Mouse (Mus musculus): ENCODE measurements around the gene Letmd1. TPM values are rescaled to one million over a fixed set of nuclear protein-coding genes. Genes with fewer than 3 reads are reported as not detected.

Gene Letmd1
- polyA plus RNA-seq, 1 experiment from 2014 or later, result 53.1 TPM

DNA sequence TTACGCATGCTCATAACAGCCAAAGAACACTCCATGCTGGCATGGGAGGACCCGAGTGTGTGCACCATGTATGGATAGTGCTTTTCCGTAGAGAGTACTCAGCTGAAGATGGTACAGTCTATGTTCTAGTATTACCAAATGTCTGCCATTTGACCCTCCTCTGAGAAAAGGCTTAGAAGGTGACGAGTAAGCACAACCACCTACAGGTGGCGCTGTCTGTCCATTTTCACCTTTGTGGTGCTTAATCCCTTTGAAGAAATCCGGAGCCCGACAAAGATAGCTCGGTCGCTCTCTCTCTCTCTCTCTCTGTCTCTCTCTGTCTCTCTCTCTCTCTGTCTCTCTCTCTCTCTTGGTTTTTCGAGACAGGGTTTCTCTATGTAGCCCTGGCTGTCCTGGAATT, 10.8 kb upstream of the Letmd1 start:
- H3K9me3 ChIP-seq, result no peaks in the 10 kb centered on the region
- no peak overlapping the region for H3K4me3 ChIP-seq
- no peak overlapping the region for H3K27ac ChIP-seq
- H3K4me2 ChIP-seq, result no peak overlapping the region
- H3K4me1 ChIP-seq (replicated peaks), result peaks cover 13% of the 10 kb centered on the region; the same call in 1 of the 2 replicates
- peaks cover 18% of the 10 kb centered on the region for H3K27me3 ChIP-seq
- no peak for ATAC-seq (ENCODE audit: low FRiP score)
- WGBS, result 43% methylated on average over 10 of the region's 10 CpGs
- H3K9ac ChIP-seq, result no peak overlapping the region
- no peaks in the 10 kb centered on the region for H3K36me3 ChIP-seq

DNA sequence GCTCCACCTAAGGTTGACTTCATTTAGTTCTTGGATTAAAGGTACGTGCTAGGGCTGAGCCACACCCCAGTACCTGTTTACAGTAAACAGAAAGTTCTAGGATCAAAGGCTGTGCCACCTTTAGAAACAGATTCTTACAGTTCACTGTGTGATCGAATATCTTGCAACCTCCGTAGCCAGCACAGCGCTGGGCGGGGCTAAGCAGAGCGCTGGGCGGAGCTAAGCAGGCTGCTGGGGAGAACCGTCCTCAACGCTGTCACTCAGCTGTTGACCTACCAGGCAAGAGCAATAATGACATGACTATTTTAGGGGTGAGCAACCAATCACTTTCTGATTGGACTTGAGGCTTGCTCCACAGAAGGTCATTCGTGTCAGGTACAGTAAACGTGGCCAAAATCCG, 7.9 kb upstream of the Letmd1 start:
- H3K27me3 ChIP-seq, result peaks cover 18% of the 10 kb centered on the region
- H3K9ac ChIP-seq, result 0 out of 2 replicates have a peak overlapping the region, but pooled peaks have one; percentile 35
- H3K36me3 ChIP-seq, result no peaks in the 10 kb centered on the region
- no peak for ATAC-seq (ENCODE audit: low FRiP score)
- H3K9me3 ChIP-seq, result no peaks in the 10 kb centered on the region
- no peak overlapping the region for H3K4me3 ChIP-seq
- H3K4me1 ChIP-seq (replicated peaks), result peaks cover 13% of the 10 kb centered on the region; the same call in 1 of the 2 replicates
- 0 out of 2 replicates have a peak overlapping the region, but pooled peaks have one; percentile 13 for H3K4me2 ChIP-seq
- H3K27ac ChIP-seq, result no peak overlapping the region
- 10% methylated on average over 12 of the region's 12 CpGs for WGBS

DNA sequence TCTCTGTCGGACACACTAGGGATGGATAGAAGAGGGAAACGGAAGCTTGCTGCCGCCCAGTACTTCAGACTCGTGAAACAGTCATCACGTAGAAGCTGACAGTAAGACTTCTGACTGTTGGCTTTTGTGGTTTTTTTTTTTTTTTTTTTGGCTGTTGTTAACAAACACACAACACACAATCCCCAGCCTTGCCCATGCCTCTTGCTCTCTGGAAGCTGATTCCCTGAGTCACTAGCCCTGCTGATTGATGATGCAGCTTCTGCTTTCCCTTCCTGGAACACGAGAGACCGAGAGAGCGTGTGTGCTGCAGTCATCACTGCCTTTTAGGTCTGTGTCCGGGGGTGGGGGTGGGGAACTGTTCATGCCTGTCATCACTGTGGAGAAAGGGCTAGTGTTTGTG, 7.2 kb upstream of the Letmd1 start:
- 74% methylated on average over 9 of the region's 9 CpGs for WGBS
- Histone ChIP-seq H3K27ac (no peak overlapping the region), H3K9ac (no peak overlapping the region), H3K4me1 (replicated peaks) (peaks cover 17% of the 10 kb centered on the region), H3K27me3 (peaks cover 16% of the 10 kb centered on the region), H3K4me3 (no peak overlapping the region), H3K4me2 (no peak overlapping the region), H3K9me3 (no peaks in the 10 kb centered on the region), H3K36me3 (no peaks in the 10 kb centered on the region)
- ATAC-seq (ENCODE audit: low FRiP score), result no peak

DNA sequence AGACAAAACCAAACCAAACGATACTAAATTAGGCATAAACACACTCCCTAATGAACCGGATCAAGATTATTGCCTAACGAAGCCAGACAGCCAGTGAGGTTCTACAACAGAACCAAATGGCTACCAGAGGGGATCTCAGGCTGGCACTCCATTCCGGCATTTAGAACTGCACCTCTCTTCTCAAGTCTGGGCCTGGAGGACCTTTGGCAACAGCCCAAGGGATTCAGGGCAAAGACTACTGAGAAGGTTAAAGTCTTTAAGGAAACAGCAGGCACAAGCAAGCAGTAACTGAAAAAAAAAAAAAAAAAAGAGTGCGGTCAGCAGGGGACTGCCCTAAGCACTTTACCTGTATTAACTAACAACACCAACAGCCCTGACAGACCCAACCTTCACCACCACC, 6.7 kb upstream of the Letmd1 start:
- Histone ChIP-seq H3K4me1 (replicated peaks) (peaks cover 19% of the 10 kb centered on the region), H3K9me3 (no peaks in the 10 kb centered on the region), H3K4me3 (no peak overlapping the region), H3K27ac (no peak overlapping the region), H3K9ac (no peak overlapping the region), H3K4me2 (no peak overlapping the region), H3K27me3 (peaks cover 15% of the 10 kb centered on the region), H3K36me3 (no peaks in the 10 kb centered on the region)
- WGBS, result 77% methylated on average over 5 of the region's 5 CpGs
- ATAC-seq (ENCODE audit: low FRiP score), result no peak

DNA sequence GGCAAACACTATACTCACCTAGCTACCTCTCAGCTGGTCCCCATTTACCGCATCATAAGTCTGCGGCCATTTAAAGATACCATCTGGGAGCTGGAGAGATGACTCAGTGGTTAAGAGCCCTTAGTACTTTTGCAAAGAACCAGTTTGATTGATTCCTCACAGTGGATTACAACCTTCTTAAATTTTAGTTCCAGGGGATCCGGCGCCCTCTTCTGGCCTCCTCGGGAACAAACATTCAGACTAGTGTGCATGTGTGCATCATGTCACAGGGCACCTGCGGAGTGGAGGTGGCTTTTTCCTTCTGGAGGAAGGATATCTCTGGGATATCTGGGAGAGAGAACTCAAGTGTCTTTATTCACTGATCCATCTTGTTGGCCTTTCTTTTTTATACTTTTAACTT, 5.1 kb upstream of the Letmd1 start:
- ATAC-seq (ENCODE audit: low FRiP score), result no peak
- H3K36me3 ChIP-seq, result no peaks in the 10 kb centered on the region
- H3K27ac ChIP-seq, result no peak overlapping the region
- no peaks in the 10 kb centered on the region for H3K9me3 ChIP-seq
- 25% methylated on average over 6 of the region's 6 CpGs for WGBS
- H3K27me3 ChIP-seq, result peaks cover 11% of the 10 kb centered on the region; the same call in 1 of the 2 replicates
- H3K9ac ChIP-seq, result no peak overlapping the region
- no peak overlapping the region for H3K4me3 ChIP-seq
- no peak overlapping the region for H3K4me2 ChIP-seq
- peaks cover 22% of the 10 kb centered on the region for H3K4me1 ChIP-seq (replicated peaks)

DNA sequence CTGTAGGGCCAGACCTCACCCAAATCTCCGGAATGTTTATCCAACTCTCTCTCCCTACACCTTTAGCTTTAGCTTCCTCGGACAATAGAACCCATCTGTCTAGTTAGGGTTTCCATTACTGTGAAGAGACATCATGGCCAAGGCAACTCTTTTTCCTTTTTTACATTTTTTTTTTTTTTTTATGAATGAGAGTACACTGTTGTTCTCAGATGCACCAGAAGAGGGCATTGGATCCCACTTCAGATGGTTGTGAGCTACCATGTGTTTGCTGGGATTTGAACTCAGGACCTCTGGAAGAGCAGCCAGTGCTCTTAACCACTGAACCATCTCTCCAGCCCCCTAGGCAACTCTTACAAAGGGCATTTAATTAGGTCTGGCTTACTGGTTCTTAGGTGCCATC, 3.4 kb upstream of the Letmd1 start:
- Histone ChIP-seq H3K4me1 (replicated peaks) (peaks cover 33% of the 10 kb centered on the region), H3K4me3 (no peak overlapping the region), H3K9me3 (no peaks in the 10 kb centered on the region), H3K27me3 (peaks cover 5% of the 10 kb centered on the region; the same call in 1 of the 2 replicates), H3K27ac (no peak overlapping the region), H3K9ac (no peak overlapping the region), H3K4me2 (no peak overlapping the region), H3K36me3 (no peaks in the 10 kb centered on the region)
- no peak for ATAC-seq (ENCODE audit: low FRiP score)
- WGBS, result 80% methylated on average over 2 of the region's 2 CpGs

DNA sequence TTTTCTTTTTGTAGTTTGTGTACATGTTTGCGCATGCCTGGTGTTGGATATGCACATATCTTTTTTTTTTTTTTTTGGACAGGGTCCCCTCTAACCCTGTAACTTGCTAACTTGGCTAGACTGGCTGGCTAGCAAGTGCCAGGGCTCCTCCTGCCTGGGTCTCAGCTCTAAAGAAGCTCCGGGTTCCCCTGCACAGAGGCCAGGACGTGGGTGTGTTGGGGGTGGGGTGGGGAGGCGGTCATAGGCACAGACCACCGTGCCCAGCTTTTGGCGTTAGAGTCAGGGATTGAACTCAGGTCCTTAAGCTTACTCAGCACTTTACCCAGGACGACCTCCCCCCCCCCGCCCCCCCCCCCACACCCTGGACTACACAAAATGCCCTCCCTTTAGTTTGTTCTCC, 1.1 kb upstream of the Letmd1 start:
- peak overlapping the region; percentile 49 for H3K9ac ChIP-seq
- peak overlapping the region; percentile 88 for H3K4me2 ChIP-seq
- WGBS, result 40% methylated on average over 7 of the region's 8 CpGs
- H3K27ac ChIP-seq, result no peak overlapping the region
- no peaks in the 10 kb centered on the region for H3K9me3 ChIP-seq
- no peak for ATAC-seq (ENCODE audit: low FRiP score)
- peak overlapping the region; percentile 88 for H3K4me3 ChIP-seq
- H3K4me1 ChIP-seq (replicated peaks), result peaks cover 38% of the 10 kb centered on the region
- H3K27me3 ChIP-seq, result no peaks in the 10 kb centered on the region
- H3K36me3 ChIP-seq, result peaks cover 18% of the 10 kb centered on the region

DNA sequence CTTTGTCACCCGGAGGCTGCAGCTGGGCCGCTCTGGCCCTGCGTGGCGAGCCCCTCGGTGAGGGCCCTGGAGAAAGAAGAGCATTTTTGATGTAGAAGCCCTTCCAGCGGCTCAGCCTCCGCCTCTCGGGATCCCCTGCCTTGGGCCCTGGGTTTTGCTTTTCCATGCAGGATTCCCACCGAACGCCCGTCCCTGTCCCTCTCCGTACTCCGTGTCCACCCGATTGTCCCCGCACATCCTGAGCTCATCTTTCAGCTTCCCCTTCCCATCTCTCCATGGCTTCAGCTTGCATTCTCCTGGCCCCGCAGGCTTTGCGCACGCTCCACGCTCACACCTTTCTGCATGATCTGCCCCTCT, 344 bp downstream of the Letmd1 start:
- Histone ChIP-seq H3K27ac (peak overlapping the region; percentile 88), H3K4me1 (replicated peaks) (peaks cover 38% of the 10 kb centered on the region), H3K9me3 (no peaks in the 10 kb centered on the region), H3K36me3 (peaks cover 31% of the 10 kb centered on the region), H3K4me2 (peak overlapping the region; percentile 88), H3K4me3 (peak overlapping the region; percentile 88), H3K9ac (peak overlapping the region; percentile 90), H3K27me3 (no peaks in the 10 kb centered on the region)
- ATAC-seq (ENCODE audit: low FRiP score), result peak; percentile 49
- WGBS, result under 1% methylated on average over 19 of the region's 19 CpGs

DNA sequence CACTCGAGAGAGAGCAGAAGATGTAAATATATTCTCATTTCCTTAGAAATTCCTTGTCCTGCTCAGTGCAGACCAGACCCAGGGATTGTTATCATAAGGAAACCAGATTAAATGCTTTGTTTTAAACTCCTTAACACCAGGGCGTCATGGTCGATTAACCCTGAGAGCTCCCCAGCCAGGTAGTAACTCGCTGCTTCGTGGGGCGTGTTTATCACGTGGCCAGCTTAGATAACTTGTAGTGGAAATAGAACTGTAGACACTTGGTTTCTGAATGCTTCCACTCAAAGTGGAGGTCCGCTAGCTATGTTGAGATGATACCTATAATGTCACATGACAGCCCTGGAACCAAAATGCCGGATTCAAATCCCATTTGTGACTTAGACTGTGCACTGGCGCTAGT, 1.2 kb downstream of the Letmd1 start:
- Histone ChIP-seq H3K27ac (no peak overlapping the region), H3K36me3 (peaks cover 39% of the 10 kb centered on the region), H3K27me3 (no peaks in the 10 kb centered on the region), H3K9ac (peak overlapping the region; percentile 90), H3K4me3 (peak overlapping the region; percentile 88), H3K4me1 (replicated peaks) (peaks cover 38% of the 10 kb centered on the region), H3K4me2 (peak overlapping the region; percentile 88), H3K9me3 (no peaks in the 10 kb centered on the region)
- no peak for ATAC-seq (ENCODE audit: low FRiP score)
- WGBS, result 71% methylated on average over 10 of the region's 10 CpGs

DNA sequence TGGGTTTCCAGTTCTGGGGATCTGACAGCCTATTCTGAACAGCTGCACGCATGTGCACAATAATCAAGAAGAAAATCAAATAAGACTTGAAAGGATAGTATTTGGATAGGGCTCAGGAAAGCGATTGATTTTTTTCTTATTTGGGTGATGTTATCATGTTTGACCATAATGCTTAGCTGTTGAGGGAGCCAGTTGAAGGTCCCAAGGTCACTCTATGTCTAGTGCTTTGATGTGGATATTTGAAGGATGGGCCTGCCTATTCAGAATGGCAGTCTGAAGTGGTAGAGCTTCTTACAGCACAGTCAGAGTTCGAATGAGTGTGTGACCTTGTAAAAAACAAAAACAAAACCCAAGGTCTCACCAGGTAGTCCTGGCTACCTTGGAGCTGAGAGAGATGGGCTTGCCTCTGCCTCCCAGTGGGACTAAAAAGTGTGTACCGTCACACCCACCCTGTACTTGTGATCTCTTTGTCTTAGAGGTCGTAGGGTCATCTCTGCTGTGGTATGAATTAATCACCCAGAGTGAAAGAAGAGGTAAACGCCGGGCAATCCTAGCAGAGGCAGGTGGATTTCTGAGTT, 5.2 kb downstream of the Letmd1 start:
- no peak for ATAC-seq (ENCODE audit: low FRiP score)
- Histone ChIP-seq H3K27ac (no peak overlapping the region), H3K27me3 (no peaks in the 10 kb centered on the region), H3K9me3 (no peaks in the 10 kb centered on the region), H3K4me2 (no peak overlapping the region), H3K4me1 (replicated peaks) (peaks cover 26% of the 10 kb centered on the region), H3K36me3 (peaks cover 78% of the 10 kb centered on the region), H3K4me3 (no peak overlapping the region), H3K9ac (no peak overlapping the region)
- 73% methylated on average over 7 of the region's 7 CpGs for WGBS

DNA sequence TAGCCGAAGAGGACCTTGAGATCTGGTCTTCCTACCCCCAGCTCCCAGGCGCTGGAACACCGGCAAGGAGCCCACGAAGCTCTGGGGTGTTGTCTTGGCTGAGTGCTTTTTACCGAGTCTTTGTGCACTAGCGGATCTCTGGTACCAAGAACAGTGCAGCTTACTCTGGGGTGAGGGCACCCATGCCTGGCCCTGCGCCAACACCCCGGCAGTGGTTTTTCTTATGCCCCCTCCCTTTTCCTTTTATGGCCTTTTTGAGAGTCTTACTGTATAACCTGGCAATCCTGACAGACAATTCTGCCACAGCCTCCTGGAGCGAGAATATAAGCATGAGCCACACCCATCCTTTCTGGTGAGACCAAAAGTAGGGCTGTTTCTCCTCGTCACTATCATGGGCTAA, 9.5 kb downstream of the Letmd1 start:
- Histone ChIP-seq H3K4me2 (no peak overlapping the region), H3K4me1 (replicated peaks) (0 out of 2 replicates have a peak, but pooled peaks cover 7% of the 10 kb centered on the region), H3K27ac (no peak overlapping the region), H3K4me3 (no peak overlapping the region), H3K9me3 (no peaks in the 10 kb centered on the region), H3K9ac (no peak overlapping the region), H3K36me3 (peaks cover 97% of the 10 kb centered on the region), H3K27me3 (no peaks in the 10 kb centered on the region)
- no peak for ATAC-seq (ENCODE audit: low FRiP score)
- WGBS, result 87% methylated on average over 10 of the region's 10 CpGs

DNA sequence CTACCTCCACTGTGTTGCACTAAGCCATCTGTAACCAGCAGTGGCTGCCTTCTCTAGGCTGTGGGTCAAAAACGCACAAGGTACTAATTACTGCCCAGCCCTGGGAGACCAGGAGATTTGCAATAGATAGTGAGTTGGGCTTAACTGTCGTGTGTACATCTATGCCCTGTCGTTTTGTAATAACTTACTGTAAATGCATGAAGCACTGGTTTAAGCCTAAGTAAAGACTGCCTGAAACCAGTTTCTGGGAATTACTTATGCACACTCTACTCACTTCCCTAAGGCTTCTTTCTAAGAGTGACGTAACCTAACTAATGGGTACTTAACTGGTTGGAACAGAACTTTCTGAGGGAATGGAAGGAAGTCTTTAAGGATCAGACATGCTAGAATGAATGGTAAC, 10.1 kb downstream of the Letmd1 start:
- ATAC-seq (ENCODE audit: low FRiP score), result no peak
- WGBS, result 88% methylated on average over 4 of the region's 4 CpGs
- no peak overlapping the region for H3K4me3 ChIP-seq
- H3K9me3 ChIP-seq, result no peaks in the 10 kb centered on the region
- 0 out of 2 replicates have a peak, but pooled peaks cover 7% of the 10 kb centered on the region for H3K4me1 ChIP-seq (replicated peaks)
- H3K4me2 ChIP-seq, result no peak overlapping the region
- peaks cover 96% of the 10 kb centered on the region for H3K36me3 ChIP-seq
- no peak overlapping the region for H3K27ac ChIP-seq
- H3K9ac ChIP-seq, result no peak overlapping the region
- no peaks in the 10 kb centered on the region for H3K27me3 ChIP-seq

DNA sequence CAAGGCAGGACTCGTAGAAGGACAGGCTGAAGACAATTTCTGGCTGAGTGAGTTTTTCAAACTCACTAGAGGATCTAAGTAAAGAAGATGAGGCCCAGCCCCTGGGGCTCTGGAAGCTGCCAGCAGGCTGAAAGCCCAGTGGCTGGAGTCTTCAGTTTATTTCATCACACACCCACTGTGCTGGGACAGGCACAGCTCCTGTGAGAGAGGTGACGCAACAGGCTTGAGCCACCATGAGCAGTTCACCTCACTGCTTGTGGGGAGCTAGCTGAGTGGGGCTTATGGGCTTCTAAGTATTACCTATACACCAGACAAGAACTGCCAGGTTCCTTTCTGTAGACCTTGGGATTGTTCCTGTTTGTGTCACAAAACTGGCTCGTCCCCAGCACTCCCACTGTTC, 16.8 kb downstream of the Letmd1 start:
- Histone ChIP-seq H3K9ac (no peak overlapping the region), H3K9me3 (no peaks in the 10 kb centered on the region), H3K27me3 (no peaks in the 10 kb centered on the region), H3K4me2 (no peak overlapping the region), H3K36me3 (peaks cover 88% of the 10 kb centered on the region), H3K4me1 (replicated peaks) (peaks cover 33% of the 10 kb centered on the region), H3K4me3 (no peak overlapping the region), H3K27ac (no peak overlapping the region)
- 88% methylated on average over 3 of the region's 3 CpGs for WGBS
- ATAC-seq (ENCODE audit: low FRiP score), result no peak

Data from hindbrain, embryonic 13.5 days (tissue).